Mouse (Mus musculus): ENCODE results near the gene Tut4. TPM values are rescaled to one million over a fixed set of nuclear protein-coding genes. Genes with fewer than 3 reads are reported as not detected.

The Tut4 gene
- polyA plus RNA-seq, 1 experiment from 2014 or later, result 46.7 TPM

DNA sequence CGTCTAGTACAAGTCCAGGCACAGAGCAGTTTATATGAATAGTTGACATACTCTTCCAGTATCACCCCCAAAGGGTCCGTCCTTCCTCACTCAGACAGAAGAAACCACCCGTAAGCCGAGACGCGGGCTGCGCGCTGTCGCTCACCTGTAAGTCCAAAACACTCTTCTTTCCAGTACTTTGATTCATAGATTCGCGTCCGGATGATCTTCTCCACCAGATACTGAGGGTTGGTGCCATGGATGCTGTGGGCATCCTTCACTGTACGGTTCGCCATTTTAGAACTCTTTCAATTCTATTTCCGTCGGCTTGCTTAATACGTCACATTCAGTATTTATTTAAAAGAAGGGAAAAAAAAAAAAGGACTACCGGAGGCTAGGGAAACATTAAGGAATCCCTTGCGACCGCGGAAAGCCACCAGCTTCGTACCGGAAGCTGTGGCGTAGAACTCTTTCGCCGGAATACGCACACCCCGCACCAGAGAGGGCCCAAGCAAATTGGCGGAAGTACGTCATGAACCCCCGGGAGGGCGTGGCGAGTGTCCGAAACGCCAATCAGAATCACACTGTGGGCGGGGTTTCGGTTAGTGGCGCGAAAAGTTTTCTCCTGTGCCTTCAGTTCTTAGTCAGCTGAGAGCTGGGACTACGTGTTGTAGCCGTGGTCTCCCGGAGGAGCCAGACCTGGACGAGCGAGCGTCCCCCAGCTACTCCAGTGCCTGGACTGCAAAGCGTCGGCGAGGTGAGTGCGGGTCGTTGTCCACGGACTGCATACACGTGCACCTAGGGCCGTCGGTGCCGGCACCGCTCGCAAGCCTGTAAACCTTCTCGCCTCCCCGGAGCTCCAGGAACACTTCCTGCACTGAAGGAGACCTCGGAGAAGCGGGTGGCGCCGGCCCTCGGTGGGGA, 119.9 kb downstream of the Tut4 start, which contains the start of the genes Prpf38a and Orc1:
Gene Prpf38a, minus strand, starts transcription at position 497 of the 903 bp plus-strand sequence.
Gene Orc1, plus strand, starts transcription at position 584 of the 903 bp plus-strand sequence.
- no peaks in the 10 kb centered on the region for H3K27me3 ChIP-seq (replicated peaks; ENCODE audit: control insufficient read depth, insufficient read depth, low read length)
- H3K4me3 ChIP-seq (ENCODE audit: low read depth, low read length), result peak within 1 kb of the TSS; percentile 68
- WGBS, result under 1% methylated on average over 64 of the region's 64 CpGs
- H3K4me1 ChIP-seq (ENCODE audit: control insufficient read depth, insufficient read depth, low read length), result peaks cover 16% of the 10 kb centered on the region
- peak within 1 kb of the TSS; percentile 84 for H3K4me2 ChIP-seq (ENCODE audit: low read depth, low read length)
- H3K9me3 ChIP-seq (ENCODE audit: control insufficient read depth, low read length), result no peaks in the 10 kb centered on the region
- peak; percentile 99 for ATAC-seq (ENCODE audit: low read depth)
- H3K9ac ChIP-seq (ENCODE audit: low read depth, low read length), result peak within 1 kb of the TSS; percentile 74
- H3K27ac ChIP-seq (replicated peaks; ENCODE audit: low read depth, low read length), result peak within 1 kb of the TSS; percentile 87
- peaks cover 22% of the 10 kb centered on the region for H3K36me3 ChIP-seq (ENCODE audit: control insufficient read depth, insufficient read depth, low read length)
- DNase-seq (ENCODE audit: low spot score), result peak; percentile 99

DNA sequence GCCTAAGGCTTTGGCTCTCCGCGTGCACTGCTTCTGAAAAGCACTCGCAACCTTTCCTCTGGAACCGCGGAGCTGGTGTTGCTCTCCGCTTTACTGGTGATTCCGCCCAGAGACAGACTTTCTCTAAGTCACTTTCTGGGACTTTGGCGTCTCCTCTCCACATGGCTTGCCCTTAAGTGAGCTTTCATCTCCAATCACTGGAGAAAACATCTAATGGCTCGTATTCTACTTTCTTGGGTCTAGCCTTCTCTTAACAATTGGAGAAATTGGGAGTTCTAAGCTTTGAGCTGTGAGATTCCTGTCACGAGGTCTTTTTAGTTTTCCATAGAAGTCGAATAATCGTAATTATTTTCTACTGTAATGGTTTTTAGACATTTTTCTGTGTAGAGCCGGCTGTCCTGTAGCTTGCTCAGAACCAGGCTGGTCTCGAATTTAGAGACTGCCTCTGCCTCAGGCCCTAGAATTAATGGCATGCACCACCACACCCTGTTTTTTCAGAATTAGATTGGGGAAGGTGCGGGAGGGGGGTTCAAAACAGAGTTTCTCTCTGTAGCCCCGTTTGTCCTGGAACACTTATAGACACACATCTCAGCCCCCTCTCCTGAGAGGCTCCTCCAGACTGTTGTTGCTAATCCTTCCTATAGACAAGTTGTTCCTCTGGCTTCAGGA, 120.7 kb downstream of the Tut4 start:
- DNase-seq (ENCODE audit: low spot score), result no peak
- peak overlapping the region; percentile 74 for H3K9ac ChIP-seq (ENCODE audit: low read depth, low read length)

GRCm38 (mm10) chr4:108593376-108593775, 134.2 kb downstream of the Tut4 start:
- no peaks in the 10 kb centered on the region for H3K9me3 ChIP-seq (ENCODE audit: control insufficient read depth, low read length)
- H3K27me3 ChIP-seq (replicated peaks; ENCODE audit: control insufficient read depth, insufficient read depth, low read length), result no peaks in the 10 kb centered on the region
- H3K4me3 ChIP-seq (ENCODE audit: low read depth, low read length), result no peak overlapping the region
- H3K4me1 ChIP-seq (ENCODE audit: control insufficient read depth, insufficient read depth, low read length), result no peaks in the 10 kb centered on the region
- DNase-seq (ENCODE audit: low spot score) (no peak), ATAC-seq (ENCODE audit: low read depth) (no peak)
- H3K27ac ChIP-seq (replicated peaks; ENCODE audit: low read depth, low read length), result no peak overlapping the region
- H3K36me3 ChIP-seq (ENCODE audit: control insufficient read depth, insufficient read depth, low read length), result 0 out of 2 replicates have a peak, but pooled peaks cover 17% of the 10 kb centered on the region
- 87% methylated on average over 2 of the region's 2 CpGs for WGBS
- no peak overlapping the region for H3K4me2 ChIP-seq (ENCODE audit: low read depth, low read length)
- no peak overlapping the region for H3K9ac ChIP-seq (ENCODE audit: low read depth, low read length)

More for the DNA sequence above, 120.7 kb downstream of the Tut4 start:
- under 1% methylated on average over 16 of the region's 16 CpGs for WGBS
- Histone ChIP-seq H3K4me3 (ENCODE audit: low read depth, low read length) (peak overlapping the region; percentile 68), H3K27me3 (replicated peaks; ENCODE audit: control insufficient read depth, insufficient read depth, low read length) (no peaks in the 10 kb centered on the region), H3K4me2 (ENCODE audit: low read depth, low read length) (peak overlapping the region; percentile 84), H3K27ac (replicated peaks; ENCODE audit: low read depth, low read length) (peak overlapping the region; percentile 87), H3K9me3 (ENCODE audit: control insufficient read depth, low read length) (no peaks in the 10 kb centered on the region), H3K36me3 (ENCODE audit: control insufficient read depth, insufficient read depth, low read length) (peaks cover 15% of the 10 kb centered on the region), H3K4me1 (ENCODE audit: control insufficient read depth, insufficient read depth, low read length) (peaks cover 16% of the 10 kb centered on the region)
- ATAC-seq (ENCODE audit: low read depth), result no peak

- ATAC-seq (ENCODE audit: low read depth), result no peak
- Histone ChIP-seq H3K4me3 (ENCODE audit: low read depth, low read length) (no peak overlapping the region), H3K9ac (ENCODE audit: low read depth, low read length) (no peak overlapping the region), H3K36me3 (ENCODE audit: control insufficient read depth, insufficient read depth, low read length) (peaks cover 19% of the 10 kb centered on the region), H3K9me3 (ENCODE audit: control insufficient read depth, low read length) (no peaks in the 10 kb centered on the region), H3K4me2 (ENCODE audit: low read depth, low read length) (no peak overlapping the region), H3K27me3 (replicated peaks; ENCODE audit: control insufficient read depth, insufficient read depth, low read length) (no peaks in the 10 kb centered on the region), H3K27ac (replicated peaks; ENCODE audit: low read depth, low read length) (no peak overlapping the region), H3K4me1 (ENCODE audit: control insufficient read depth, insufficient read depth, low read length) (no peaks in the 10 kb centered on the region)
- WGBS, result 86% methylated on average over 1 of the region's 1 CpGs
- no peak for DNase-seq (ENCODE audit: low spot score)
Measured at GRCm38 (mm10) chr4:108595785-108596184, 136.6 kb downstream of the Tut4 start.

DNA sequence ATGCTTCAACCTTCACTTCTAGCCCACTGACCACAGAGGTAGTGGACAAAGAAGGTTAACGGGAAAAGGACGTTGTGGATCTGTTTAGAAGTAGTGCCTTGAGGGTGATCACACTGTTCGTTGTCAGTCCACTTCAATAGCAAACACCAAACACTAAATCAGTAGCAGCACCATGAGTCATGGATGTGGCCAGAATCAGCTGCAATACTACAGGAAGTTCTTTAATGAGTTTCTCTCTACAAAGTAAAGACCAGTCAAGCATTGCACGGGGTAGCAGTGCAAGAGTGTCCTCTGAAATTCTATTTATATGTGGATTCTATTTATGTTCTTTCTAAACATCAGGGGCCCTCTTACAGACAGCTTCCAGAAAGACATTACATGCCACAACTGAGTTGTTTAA, 139.1 kb downstream of the Tut4 start:
- Histone ChIP-seq H3K9ac (ENCODE audit: low read depth, low read length) (no peak overlapping the region), H3K9me3 (ENCODE audit: control insufficient read depth, low read length) (no peaks in the 10 kb centered on the region), H3K4me2 (ENCODE audit: low read depth, low read length) (no peak overlapping the region), H3K4me1 (ENCODE audit: control insufficient read depth, insufficient read depth, low read length) (no peaks in the 10 kb centered on the region), H3K4me3 (ENCODE audit: low read depth, low read length) (no peak overlapping the region), H3K27ac (replicated peaks; ENCODE audit: low read depth, low read length) (no peak overlapping the region), H3K36me3 (ENCODE audit: control insufficient read depth, insufficient read depth, low read length) (peaks cover 33% of the 10 kb centered on the region), H3K27me3 (replicated peaks; ENCODE audit: control insufficient read depth, insufficient read depth, low read length) (no peaks in the 10 kb centered on the region)
- DNase-seq (ENCODE audit: low spot score), result no peak
- WGBS, result 88% methylated on average over 4 of the region's 4 CpGs
- no peak for ATAC-seq (ENCODE audit: low read depth)

DNA sequence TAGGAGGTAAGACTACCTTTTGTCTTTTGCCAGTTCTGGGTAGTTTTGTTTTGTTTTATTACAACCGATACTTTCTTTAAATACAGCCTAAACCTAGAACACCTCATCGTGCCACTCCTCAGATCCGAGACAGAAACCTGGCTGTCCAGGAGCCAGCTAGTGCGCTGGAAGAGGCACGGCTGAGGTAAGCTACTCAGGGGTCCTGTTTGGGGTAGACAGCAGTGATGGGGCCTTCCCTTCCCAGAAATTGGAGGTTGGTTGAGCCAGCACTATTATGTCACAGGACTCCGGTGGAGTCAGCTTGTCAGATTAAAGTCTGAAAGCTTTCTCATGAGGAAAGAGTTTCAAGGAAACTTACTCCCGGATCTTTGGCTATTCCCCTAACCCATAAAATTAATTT, 142.6 kb downstream of the Tut4 start:
- H3K9ac ChIP-seq (ENCODE audit: low read depth, low read length), result no peak overlapping the region
- DNase-seq (ENCODE audit: low spot score) (no peak), ATAC-seq (ENCODE audit: low read depth) (no peak)
- no peaks in the 10 kb centered on the region for H3K27me3 ChIP-seq (replicated peaks; ENCODE audit: control insufficient read depth, insufficient read depth, low read length)
- peaks cover 57% of the 10 kb centered on the region for H3K36me3 ChIP-seq (ENCODE audit: control insufficient read depth, insufficient read depth, low read length)
- no peak overlapping the region for H3K27ac ChIP-seq (replicated peaks; ENCODE audit: low read depth, low read length)
- no peaks in the 10 kb centered on the region for H3K9me3 ChIP-seq (ENCODE audit: control insufficient read depth, low read length)
- H3K4me1 ChIP-seq (ENCODE audit: control insufficient read depth, insufficient read depth, low read length), result no peaks in the 10 kb centered on the region
- H3K4me3 ChIP-seq (ENCODE audit: low read depth, low read length), result no peak overlapping the region
- WGBS, result 95% methylated on average over 7 of the region's 7 CpGs
- no peak overlapping the region for H3K4me2 ChIP-seq (ENCODE audit: low read depth, low read length)

DNA sequence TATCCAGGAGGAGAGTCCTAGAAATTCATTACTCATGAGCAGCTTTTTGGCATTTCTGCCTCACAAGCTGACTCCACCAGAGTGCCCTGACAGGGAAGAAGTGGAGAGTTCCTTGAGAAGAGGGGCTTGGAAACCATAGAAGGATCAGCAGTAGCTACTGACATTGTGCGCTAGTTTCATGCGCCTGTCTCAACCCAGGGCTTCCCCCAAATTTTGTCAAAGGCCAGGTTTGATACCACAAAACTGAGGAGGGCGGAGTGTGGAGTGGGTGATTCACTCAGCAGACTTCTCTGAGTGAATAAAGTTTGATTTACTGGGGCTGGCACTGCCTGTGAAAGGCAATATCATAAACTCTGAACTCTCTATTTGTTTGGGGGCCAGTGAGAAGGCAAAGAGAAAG, 149.4 kb downstream of the Tut4 start:
- no peak for ATAC-seq (ENCODE audit: low read depth)
- H3K36me3 ChIP-seq (ENCODE audit: control insufficient read depth, insufficient read depth, low read length), result peaks cover 40% of the 10 kb centered on the region

More for the DNA sequence above, 149.4 kb downstream of the Tut4 start:
- Histone ChIP-seq H3K27ac (replicated peaks; ENCODE audit: low read depth, low read length) (no peak overlapping the region), H3K27me3 (replicated peaks; ENCODE audit: control insufficient read depth, insufficient read depth, low read length) (no peaks in the 10 kb centered on the region), H3K4me1 (ENCODE audit: control insufficient read depth, insufficient read depth, low read length) (no peaks in the 10 kb centered on the region), H3K9me3 (ENCODE audit: control insufficient read depth, low read length) (no peaks in the 10 kb centered on the region), H3K4me2 (ENCODE audit: low read depth, low read length) (no peak overlapping the region), H3K9ac (ENCODE audit: low read depth, low read length) (no peak overlapping the region), H3K4me3 (ENCODE audit: low read depth, low read length) (no peak overlapping the region)
- no peak for DNase-seq (ENCODE audit: low spot score)
- 87% methylated on average over 3 of the region's 3 CpGs for WGBS

All from embryonic facial prominence, embryonic 14.5 days (tissue).